Mouse (Mus musculus) cortical plate, adult 2 months (tissue): ENCODE results near the gene Ppp2r5a.

Experiments used
- CTCF ChIP-seq: fragments of 200-500 bp; IDR thresholded peaks from 2 replicates; pipeline ENCODE4 v1.5.1; 2011; ENCODE audit warnings: mild to moderate bottlenecking, control low read depth, low read length; ENCODE audit not compliant: insufficient read depth; ENCODE audit errors: extremely low read depth
- POLR2A ChIP-seq: fragments of 200-500 bp; IDR thresholded peaks from 2 replicates; pipeline ENCODE4 v1.6.1; 2011; ENCODE audit warnings: mild to moderate bottlenecking, low read length, control low read depth; ENCODE audit not compliant: insufficient read depth; ENCODE audit errors: extremely low read depth

DNA sequence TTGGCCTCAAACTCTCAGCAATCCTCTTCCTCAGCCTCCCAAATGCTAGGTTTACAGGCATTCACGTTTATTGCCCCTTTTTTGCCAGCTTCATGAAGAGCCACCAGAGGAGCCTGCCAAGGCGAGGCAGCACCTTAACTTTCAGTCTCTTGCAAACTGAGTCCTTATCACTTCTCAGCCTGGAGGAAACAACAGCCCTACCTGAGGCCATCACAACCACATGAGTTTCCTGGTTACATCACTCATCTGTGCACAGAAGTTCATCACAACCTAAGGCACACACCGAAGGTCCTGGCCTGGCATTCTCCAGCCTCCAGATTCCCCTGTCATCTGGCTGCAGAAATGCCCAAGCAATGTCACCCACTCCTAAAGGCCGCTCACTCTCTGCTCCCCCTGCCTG lies 19.1 kb upstream of the Ppp2r5a start:
- TF ChIP-seq CTCF (no peak), POLR2A (no peak)
